Mouse (Mus musculus): ENCODE data around the gene Gnb1. TPM values are rescaled to one million over a fixed set of nuclear protein-coding genes. Genes with fewer than 3 reads are reported as not detected.

Gnb1 gene
- polyA plus RNA-seq, 1 experiment from 2014 or later, result 506 TPM

DNA sequence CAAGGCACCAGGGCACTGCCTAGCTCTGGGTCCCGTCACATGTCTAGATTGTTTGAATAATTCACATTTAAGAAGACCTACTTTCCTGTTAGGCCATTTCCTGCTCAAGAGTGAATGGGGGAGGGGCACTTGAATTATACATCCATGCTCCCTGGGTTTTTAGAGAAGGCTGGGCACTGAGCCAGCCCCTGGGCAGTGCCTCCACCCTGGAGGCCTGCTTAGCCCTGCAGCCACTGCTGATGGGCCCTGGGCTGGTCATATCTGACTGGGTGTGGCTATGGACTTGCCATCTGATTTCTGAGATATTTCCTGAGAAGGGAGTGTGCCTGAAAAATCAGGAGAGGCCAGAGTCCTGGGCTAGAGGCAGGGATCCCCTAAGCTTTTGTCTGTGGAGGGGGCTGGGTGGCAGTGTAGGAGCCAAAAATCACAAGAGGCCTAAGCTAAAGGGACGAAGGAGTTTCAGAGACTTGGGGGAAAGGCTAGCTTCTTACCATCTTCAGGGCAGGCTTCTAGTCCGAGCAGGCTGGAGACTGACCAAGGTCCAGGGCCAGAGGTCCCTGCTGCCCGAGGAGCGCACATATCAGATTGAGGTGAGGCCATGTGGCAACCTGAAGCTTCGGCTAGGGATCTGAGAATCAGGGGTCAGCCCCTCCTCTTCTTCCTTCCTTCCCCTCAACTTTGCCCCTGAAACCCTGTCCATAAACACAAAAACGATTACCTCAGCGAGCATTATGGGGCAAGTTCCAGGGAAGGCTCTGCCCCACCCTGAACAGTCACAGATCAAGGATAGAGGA lies 2.7 kb upstream of the Gnb1 start:
- Histone ChIP-seq H3K4me2 (replicated peaks) (peak overlapping the region; percentile 21), H3K4me1 (peaks cover 38% of the 10 kb centered on the region), H3K27me3 (no peaks in the 10 kb centered on the region), H3K4me3 (no peak overlapping the region), H3K27ac (peak overlapping the region; percentile 74), H3K36me3 (no peaks in the 10 kb centered on the region), H3K9me3 (no peaks in the 10 kb centered on the region), H3K9ac (peak overlapping the region; percentile 50; the same call in 1 of the 2 replicates)
- 77% methylated on average over 8 of the region's 8 CpGs for WGBS
- no peak for ATAC-seq (ENCODE audit: low FRiP score, low read depth)

DNA sequence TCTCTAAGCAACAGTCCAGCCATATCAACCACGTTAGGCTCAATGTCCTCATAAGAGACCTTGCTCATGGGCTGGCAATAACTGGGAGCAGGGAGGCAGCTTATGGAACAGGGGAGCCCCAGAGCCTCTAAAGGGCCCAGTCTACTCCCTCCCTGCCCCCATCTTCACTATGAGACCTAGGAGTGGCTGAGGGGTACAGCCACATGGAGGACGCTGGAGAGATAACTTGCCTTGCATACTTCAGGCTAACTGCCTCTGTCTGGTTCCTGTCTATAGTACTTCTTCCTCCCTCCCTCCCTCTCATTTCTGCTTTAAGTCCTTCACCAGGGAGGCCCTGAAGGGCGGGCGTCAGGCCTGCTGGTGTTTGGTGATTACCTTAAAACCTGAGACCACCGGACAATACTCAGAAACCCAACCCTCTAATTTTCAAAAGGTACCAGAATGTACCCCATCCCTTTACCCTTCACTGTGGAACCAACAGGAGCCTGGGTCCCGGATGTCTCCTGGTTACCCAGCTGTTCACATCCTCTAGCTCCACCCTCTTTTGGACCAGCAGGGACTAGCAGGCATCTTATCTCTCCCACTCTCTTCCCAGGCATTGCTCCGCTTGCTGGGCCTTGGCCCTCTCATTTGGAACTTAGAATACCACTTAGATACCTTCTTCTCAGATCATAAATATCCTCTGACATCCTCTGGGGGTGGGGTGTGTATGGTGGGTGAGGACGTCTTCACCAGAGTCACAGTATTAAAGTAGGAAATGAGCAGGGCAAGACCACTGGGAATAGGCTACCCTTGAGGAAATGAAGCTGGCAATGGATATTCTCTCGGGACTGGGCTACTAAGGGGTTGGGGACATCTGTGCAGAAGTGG lies 1.8 kb upstream of the Gnb1 start:
- 75% methylated on average over 9 of the region's 9 CpGs for WGBS
- no peak overlapping the region for H3K27ac ChIP-seq
- H3K4me1 ChIP-seq, result peaks cover 47% of the 10 kb centered on the region
- H3K27me3 ChIP-seq, result no peaks in the 10 kb centered on the region
- H3K4me2 ChIP-seq (replicated peaks), result no peak overlapping the region
- H3K36me3 ChIP-seq, result no peaks in the 10 kb centered on the region
- no peak for ATAC-seq (ENCODE audit: low FRiP score, low read depth)
- no peak overlapping the region for H3K4me3 ChIP-seq
- no peaks in the 10 kb centered on the region for H3K9me3 ChIP-seq
- no peak overlapping the region for H3K9ac ChIP-seq

DNA sequence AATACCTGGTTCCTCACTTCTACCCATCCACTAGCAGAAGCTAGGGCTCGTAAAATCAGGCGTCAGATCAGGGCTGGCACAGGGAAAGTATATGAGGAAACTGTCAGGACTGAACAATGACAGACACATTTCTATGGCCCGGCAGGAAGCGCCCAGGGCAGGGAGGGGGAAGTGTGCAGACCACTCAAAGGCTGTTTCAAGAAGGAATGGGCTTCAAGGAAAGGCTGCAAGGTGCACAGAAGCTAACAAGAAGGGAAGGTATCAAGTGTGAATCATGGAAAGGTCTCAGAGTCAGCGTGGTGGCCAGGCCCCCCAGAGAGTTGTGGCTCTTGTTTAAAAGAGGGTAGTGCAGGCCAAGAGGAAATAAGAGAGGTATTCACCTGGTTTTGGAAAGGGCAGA lies 705 bp upstream of the Gnb1 start:
- Histone ChIP-seq H3K4me1 (peaks cover 49% of the 10 kb centered on the region), H3K4me2 (replicated peaks) (peak overlapping the region; percentile 72), H3K27me3 (no peaks in the 10 kb centered on the region), H3K27ac (peak overlapping the region; percentile 39; the same call in 1 of the 2 replicates), H3K36me3 (no peaks in the 10 kb centered on the region), H3K9ac (peak overlapping the region; percentile 100), H3K9me3 (no peaks in the 10 kb centered on the region), H3K4me3 (peak overlapping the region; percentile 99)
- WGBS, result 27% methylated on average over 5 of the region's 5 CpGs
- no peak for ATAC-seq (ENCODE audit: low FRiP score, low read depth)

DNA sequence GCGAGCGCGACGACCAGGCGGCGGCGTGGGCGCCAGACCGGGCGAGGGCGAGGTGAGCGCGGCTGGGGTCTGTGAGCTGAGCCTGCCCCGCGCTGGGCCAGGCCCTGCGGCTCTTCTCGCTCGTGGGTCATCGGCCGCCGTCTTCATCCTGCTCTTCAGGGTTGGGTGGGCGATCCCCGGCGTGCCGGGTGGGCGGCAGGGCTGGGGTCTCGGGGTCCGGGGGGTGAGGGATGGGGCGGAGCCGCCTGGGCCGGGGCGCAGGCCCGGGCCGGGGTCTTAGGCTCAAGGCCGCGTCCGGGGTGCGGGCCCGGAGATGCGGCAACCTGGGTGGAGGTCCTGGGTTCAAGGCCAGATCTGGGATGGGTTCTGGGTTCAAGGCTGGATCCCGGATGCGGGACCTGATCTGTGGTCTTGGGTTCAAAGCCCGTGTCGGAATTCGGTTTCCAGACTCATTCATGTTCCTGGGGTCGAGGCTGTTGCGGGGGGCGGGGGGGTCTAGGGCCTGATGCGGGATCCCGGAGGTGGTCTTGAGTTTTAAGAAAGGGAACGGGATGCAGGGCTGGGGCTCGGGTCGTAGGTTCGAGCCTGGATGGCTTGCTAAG lies 469 bp downstream of the Gnb1 start:
- H3K27me3 ChIP-seq, result no peaks in the 10 kb centered on the region
- H3K4me3 ChIP-seq, result peak overlapping the region; percentile 99
- H3K4me1 ChIP-seq, result peaks cover 49% of the 10 kb centered on the region
- peak overlapping the region; percentile 100 for H3K9ac ChIP-seq
- 0 out of 2 replicates have a peak, but pooled peaks cover 3% of the 10 kb centered on the region for H3K36me3 ChIP-seq
- no peaks in the 10 kb centered on the region for H3K9me3 ChIP-seq
- peak overlapping the region; percentile 72 for H3K4me2 ChIP-seq (replicated peaks)
- peak overlapping the region; percentile 95 for H3K27ac ChIP-seq
- under 1% methylated on average over 50 of the region's 54 CpGs for WGBS
- peak; percentile 48 for ATAC-seq (ENCODE audit: low FRiP score, low read depth)

DNA sequence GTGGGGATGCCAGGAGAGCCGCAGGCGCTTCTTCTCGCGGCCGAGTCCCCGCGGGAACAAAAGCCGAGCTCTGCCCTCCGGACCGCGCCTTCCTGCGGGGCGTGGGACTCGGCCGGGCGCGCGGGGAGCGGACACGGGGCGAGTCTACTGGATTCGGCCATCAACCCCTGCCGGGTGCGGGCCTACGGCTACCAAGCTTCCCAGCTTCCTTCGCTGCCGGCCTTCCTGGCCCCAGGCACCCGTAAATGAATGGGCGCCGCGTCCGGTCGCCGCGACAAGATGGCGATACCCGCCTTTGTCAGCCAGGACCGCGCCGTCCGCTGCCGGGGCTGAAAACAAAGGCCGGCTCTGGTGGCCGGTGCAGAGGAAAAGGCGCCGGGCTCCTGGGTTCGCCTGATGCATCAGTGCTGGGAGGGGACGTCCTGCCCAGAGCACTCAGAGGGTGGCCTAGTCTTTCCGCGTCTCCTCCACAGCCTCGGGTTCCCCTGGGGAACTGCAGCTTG lies 1.0 kb downstream of the Gnb1 start:
- H3K4me1 ChIP-seq, result peaks cover 49% of the 10 kb centered on the region
- H3K27ac ChIP-seq, result peak overlapping the region; percentile 95
- WGBS, result under 1% methylated on average over 51 of the region's 51 CpGs
- peak overlapping the region; percentile 99 for H3K4me3 ChIP-seq
- 0 out of 2 replicates have a peak, but pooled peaks cover 3% of the 10 kb centered on the region for H3K36me3 ChIP-seq
- ATAC-seq (ENCODE audit: low FRiP score, low read depth), result peak; percentile 25; the same call in 1 of the 2 replicates
- peak overlapping the region; percentile 72 for H3K4me2 ChIP-seq (replicated peaks)
- no peaks in the 10 kb centered on the region for H3K27me3 ChIP-seq
- peak overlapping the region; percentile 100 for H3K9ac ChIP-seq
- no peaks in the 10 kb centered on the region for H3K9me3 ChIP-seq

DNA sequence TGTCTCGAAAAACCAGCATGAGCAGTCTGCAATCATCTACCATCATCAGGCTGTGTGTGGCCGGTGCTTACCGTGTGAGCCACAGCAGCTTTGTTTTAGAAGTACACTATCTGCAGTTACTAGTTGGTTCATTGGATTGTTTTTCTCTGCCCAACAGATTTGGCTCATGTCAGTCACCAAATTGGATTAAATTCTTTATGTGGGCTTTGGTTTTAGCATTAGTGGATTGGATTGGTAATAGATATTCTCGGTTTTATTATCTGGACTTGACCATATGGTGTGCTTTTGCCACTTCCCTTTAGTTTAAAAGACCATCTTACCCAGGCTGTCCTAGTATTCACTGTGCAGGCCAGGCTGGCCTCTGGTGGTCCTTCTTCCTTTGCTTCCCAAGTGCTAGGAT lies 3.7 kb downstream of the Gnb1 start:
- 80% methylated on average over 4 of the region's 4 CpGs for WGBS
- no peak for ATAC-seq (ENCODE audit: low FRiP score, low read depth)
- no peak overlapping the region for H3K27ac ChIP-seq

DNA sequence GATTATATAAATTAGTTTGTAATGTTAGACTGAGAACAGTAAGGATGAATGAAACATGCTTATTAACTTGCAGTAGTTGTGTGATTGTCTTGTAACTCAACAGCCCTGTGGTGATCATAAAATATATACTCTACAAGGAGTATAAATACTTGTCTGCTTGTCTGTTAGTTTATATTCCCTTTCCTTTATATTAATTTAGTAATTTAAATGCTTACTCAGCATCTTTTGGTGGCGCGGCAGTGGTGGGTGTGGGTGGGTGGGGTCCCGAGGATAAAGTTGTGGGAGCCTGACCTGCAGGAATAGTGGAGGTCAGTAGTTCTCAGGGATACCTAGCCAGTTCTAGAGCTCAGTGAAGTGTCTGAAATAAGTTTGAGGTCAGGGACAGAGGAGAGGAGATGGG lies 6.8 kb downstream of the Gnb1 start:
- WGBS, result 84% methylated on average over 3 of the region's 3 CpGs

More for the DNA sequence above, 3.7 kb downstream of the Gnb1 start:
- Histone ChIP-seq H3K27me3 (no peaks in the 10 kb centered on the region), H3K4me1 (peaks cover 29% of the 10 kb centered on the region), H3K9me3 (no peaks in the 10 kb centered on the region), H3K9ac (no peak overlapping the region), H3K4me2 (replicated peaks) (no peak overlapping the region), H3K36me3 (0 out of 2 replicates have a peak, but pooled peaks cover 3% of the 10 kb centered on the region), H3K4me3 (no peak overlapping the region)

DNA sequence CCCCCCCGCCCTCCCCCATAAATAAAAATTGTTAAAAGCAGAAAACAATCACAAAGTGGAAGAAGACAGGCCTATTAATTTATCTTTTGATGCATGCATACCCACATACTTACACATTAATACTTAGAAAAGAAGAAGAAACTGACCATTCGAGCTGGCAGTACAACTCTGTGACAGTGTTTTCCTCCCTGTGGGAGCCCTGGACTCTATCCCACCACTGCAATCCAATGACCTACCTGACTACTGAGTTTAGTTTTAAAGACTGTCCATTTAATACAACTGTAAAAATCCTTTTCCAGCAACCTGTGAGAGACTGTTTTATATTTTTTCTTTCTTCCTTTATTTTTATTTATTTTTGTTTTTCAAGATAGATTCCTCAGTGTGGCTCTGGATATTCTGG lies 10.0 kb downstream of the Gnb1 start:
- Histone ChIP-seq H3K27ac (no peak overlapping the region), H3K27me3 (no peaks in the 10 kb centered on the region), H3K36me3 (peaks cover 13% of the 10 kb centered on the region; the same call in 1 of the 2 replicates), H3K9me3 (no peaks in the 10 kb centered on the region), H3K4me2 (replicated peaks) (no peak overlapping the region), H3K4me3 (no peak overlapping the region), H3K4me1 (peaks cover 16% of the 10 kb centered on the region), H3K9ac (no peak overlapping the region)
- no peak for ATAC-seq (ENCODE audit: low FRiP score, low read depth)
- 71% methylated on average over 2 of the region's 2 CpGs for WGBS

More for the DNA sequence above, 6.8 kb downstream of the Gnb1 start:
- peaks cover 9% of the 10 kb centered on the region; the same call in 1 of the 2 replicates for H3K36me3 ChIP-seq
- no peak overlapping the region for H3K27ac ChIP-seq
- H3K9ac ChIP-seq, result no peak overlapping the region
- H3K4me1 ChIP-seq, result peaks cover 17% of the 10 kb centered on the region
- H3K27me3 ChIP-seq, result no peaks in the 10 kb centered on the region
- ATAC-seq (ENCODE audit: low FRiP score, low read depth), result no peak
- H3K9me3 ChIP-seq, result no peaks in the 10 kb centered on the region
- no peak overlapping the region for H3K4me2 ChIP-seq (replicated peaks)
- no peak overlapping the region for H3K4me3 ChIP-seq

DNA sequence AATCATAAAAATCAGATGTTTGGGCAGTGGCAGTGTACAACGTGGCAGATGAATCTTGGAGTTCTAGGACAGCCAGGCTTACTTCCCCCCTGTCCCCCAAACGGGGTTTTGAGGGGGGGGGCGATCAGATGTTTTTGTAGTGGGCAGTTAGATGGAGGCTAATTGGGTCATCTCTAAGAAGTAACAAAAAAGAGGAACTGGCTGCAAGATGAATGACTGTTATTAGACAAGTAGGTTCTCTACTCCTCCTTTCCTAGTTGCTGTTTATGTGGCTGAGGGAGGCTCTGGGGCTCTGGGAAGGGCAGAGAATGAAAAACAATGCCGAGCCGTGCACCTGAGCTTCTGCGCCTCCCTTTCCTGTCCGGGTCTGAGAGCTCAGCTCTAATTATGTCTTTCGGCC lies 13.9 kb downstream of the Gnb1 start:
- Histone ChIP-seq H3K27ac (peak overlapping the region; percentile 29; the same call in 1 of the 2 replicates), H3K9ac (no peak overlapping the region), H3K4me2 (replicated peaks) (no peak overlapping the region), H3K4me1 (peaks cover 16% of the 10 kb centered on the region), H3K36me3 (peaks cover 11% of the 10 kb centered on the region; the same call in 1 of the 2 replicates), H3K4me3 (no peak overlapping the region), H3K9me3 (no peaks in the 10 kb centered on the region), H3K27me3 (no peaks in the 10 kb centered on the region)
- no peak for ATAC-seq (ENCODE audit: low FRiP score, low read depth)
- 72% methylated on average over 8 of the region's 8 CpGs for WGBS

DNA sequence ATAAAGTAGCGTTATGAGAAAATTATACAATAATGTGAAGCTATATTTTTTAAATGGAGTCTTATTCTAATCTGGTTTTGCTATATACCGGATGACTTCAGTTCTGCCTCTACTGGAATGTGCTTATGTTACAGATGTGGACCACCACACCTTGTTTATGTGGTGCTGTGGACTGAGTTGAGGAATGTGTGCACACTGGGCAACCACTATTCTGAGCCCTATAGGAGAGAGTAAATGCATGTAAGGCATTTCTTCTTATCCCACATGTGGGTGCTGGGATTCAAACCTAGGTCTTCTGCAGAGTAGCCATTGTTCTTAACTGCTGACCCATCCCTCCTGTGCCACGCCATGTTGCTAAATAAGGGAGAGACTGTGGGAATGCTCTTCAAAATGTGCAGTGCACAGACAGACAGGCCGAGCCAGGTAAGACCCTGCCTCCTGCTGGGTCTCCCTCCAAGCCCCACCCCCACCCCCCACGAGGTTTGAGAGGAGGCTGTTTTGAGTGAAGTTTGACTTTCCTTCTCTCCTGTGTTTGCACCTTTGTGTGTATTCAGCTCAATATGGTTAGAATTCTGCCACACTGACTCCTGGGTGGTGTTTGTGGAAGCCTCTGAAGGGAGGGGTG lies 14.6 kb downstream of the Gnb1 start:
- Histone ChIP-seq H3K9me3 (no peaks in the 10 kb centered on the region), H3K27ac (no peak overlapping the region), H3K4me1 (peaks cover 19% of the 10 kb centered on the region), H3K27me3 (no peaks in the 10 kb centered on the region), H3K9ac (no peak overlapping the region), H3K36me3 (peaks cover 11% of the 10 kb centered on the region; the same call in 1 of the 2 replicates), H3K4me3 (no peak overlapping the region), H3K4me2 (replicated peaks) (no peak overlapping the region)
- ATAC-seq (ENCODE audit: low FRiP score, low read depth), result no peak
- WGBS, result 84% methylated on average over 5 of the region's 5 CpGs

DNA sequence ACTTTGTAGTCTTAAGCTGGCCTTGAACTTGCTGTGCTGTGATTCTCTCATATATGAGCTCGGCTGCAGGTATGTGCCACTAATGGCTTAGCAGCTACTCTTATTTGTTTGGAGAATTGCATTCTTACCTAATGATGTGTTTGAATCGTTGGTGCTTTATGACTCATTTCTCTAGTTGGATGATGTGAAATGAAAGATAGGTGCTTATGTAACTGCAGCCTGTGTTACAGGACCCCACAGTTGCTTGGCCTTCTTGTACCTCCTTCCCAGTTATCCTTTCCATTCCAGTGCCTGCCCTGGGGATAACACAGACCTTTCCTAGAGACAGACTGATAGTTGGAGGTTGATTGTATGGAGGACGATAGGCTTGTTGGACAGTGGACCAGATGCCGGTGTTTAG lies 17.5 kb downstream of the Gnb1 start:
- Histone ChIP-seq H3K4me3 (no peak overlapping the region), H3K9ac (no peak overlapping the region), H3K4me2 (replicated peaks) (no peak overlapping the region), H3K27me3 (no peaks in the 10 kb centered on the region), H3K36me3 (no peaks in the 10 kb centered on the region), H3K4me1 (peaks cover 16% of the 10 kb centered on the region), H3K9me3 (no peaks in the 10 kb centered on the region), H3K27ac (no peak overlapping the region)
- ATAC-seq (ENCODE audit: low FRiP score, low read depth), result no peak
- 87% methylated on average over 4 of the region's 4 CpGs for WGBS
